Mouse (Mus musculus) heart, embryonic 15.5 days (tissue): ENCODE measurements around the gene Spout1. TPM values are rescaled to one million over a fixed set of nuclear protein-coding genes. Genes with fewer than 3 reads are reported as not detected.
"Not testable (repeated sequence)": the region's sequence is repeated elsewhere in the genome, so short reads cannot be mapped to it uniquely, and the experiment has no call there.

Experiments
- ATAC-seq: fragments of 200-750 bp; cut with Nextera tagmentation; replicated peaks from 2 replicates; pipeline ENCODE4 v1.8.0; 2017; ENCODE audit warnings: low read depth, moderate TSS enrichment; ENCODE audit not compliant: insufficient number of reproducible peaks, insufficient read depth, low FRiP score
- H3K27ac ChIP-seq: fragments of 300-500 bp; sonication (generic); 2 replicates; pipeline ENCODE4 v1.5.1; 2015; ENCODE audit warnings: mild to moderate bottlenecking, inconsistent platforms
- H3K27me3 ChIP-seq: fragments of 300-500 bp; sonication (generic); 2 replicates; pipeline ENCODE4 v1.6.1; 2015; ENCODE audit warnings: inconsistent platforms
- H3K36me3 ChIP-seq: fragments of 300-500 bp; sonication (generic); 2 replicates; pipeline ENCODE4 v1.6.1; 2015; ENCODE audit warnings: mild to moderate bottlenecking, inconsistent platforms
- H3K4me1 ChIP-seq: fragments of 300-500 bp; sonication (generic); replicated peaks from 2 replicates; pipeline ENCODE4 v1.6.1; 2015; ENCODE audit warnings: inconsistent platforms
- H3K4me2 ChIP-seq: fragments of 300-500 bp; sonication (generic); 2 replicates; pipeline ENCODE4 v1.6.1; 2015; ENCODE audit warnings: inconsistent platforms, mild to moderate bottlenecking, moderate library complexity
- H3K4me3 ChIP-seq: fragments of 300-500 bp; sonication (generic); 2 replicates; pipeline ENCODE4 v1.5.1; 2015; ENCODE audit warnings: mild to moderate bottlenecking, inconsistent platforms
- H3K9ac ChIP-seq: fragments of 300-500 bp; sonication (generic); 2 replicates; pipeline ENCODE4 v1.6.1; 2015; ENCODE audit warnings: mild to moderate bottlenecking, inconsistent platforms
- H3K9me3 ChIP-seq: fragments of 300-500 bp; sonication (generic); replicated peaks from 2 replicates; pipeline ENCODE4 v1.6.1; 2016; ENCODE audit warnings: inconsistent platforms
- WGBS: fragments of 180-500 bp; shearing (Covaris S2); methylation state at CpG from one replicate; pipeline ENCODE4 v1.1.7; 2015; ENCODE audit warnings: mixed read lengths; 5-methylcytosine and 5-hydroxymethylcytosine counted together
- polyA plus RNA-seq: library from polyadenylated mRNA; unstranded; fragments of >200 nt; fragmentation: Nextera tagmentation; extraction: Ambion mirVana; gene quantifications from 2 replicates; pipeline ENCODE4 v1.2.1, GENCODE M21; 2015

Spout1 gene
- polyA plus RNA-seq, 1 experiment from 2014 or later = 27.3 TPM

DNA sequence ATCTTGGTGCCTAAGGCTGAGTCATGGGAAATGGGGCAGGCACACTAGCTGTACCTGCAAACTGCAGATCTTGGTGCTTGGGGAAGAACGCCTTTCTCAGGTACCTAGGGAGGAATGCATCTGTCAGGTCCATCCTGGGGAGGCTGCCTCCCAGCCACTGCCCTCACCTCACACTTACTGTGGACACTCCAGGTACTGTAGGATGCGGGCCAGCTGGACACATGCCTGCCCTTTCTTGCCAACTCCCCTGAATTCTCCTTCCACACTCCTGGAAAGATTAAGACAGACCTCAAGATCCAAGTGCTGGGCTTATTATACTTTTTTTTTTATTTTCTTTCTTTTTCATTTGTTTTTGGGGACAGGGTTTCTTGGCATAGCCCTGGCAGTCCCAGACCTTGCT is 1.7 kb downstream of the Spout1 start:
- H3K4me1 ChIP-seq = peaks cover 24% of the 10 kb centered on the region
- H3K4me3 ChIP-seq = no peak overlapping the region
- no peak overlapping the region for H3K27ac ChIP-seq
- ATAC-seq = no peak
- no peaks in the 10 kb centered on the region for H3K9me3 ChIP-seq
- H3K9ac ChIP-seq = no peak overlapping the region
- no peak overlapping the region for H3K4me2 ChIP-seq
- H3K27me3 ChIP-seq = no peaks in the 10 kb centered on the region
- 96% methylated on average over 2 of the region's 2 CpGs for WGBS
- peaks cover 35% of the 10 kb centered on the region for H3K36me3 ChIP-seq

DNA sequence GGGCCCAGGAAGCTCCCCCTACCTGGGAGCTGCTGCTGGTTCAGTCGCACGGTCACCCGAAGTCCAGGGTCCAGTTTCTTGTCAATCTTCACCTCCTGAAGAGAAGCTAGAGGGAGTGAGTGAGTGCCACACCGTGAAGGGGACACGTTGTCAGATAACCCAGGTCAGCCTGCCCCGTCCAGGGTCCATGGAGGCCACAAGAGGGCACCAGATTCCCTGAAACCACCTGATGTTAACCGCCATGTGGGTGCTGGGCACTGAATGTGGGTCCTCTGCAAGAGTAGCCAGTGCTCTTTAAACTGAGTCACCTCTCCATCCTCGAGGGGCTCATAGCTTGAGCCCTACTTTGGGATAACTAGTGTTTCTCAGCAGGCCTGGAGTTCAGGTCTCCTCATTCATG is 2.4 kb downstream of the Spout1 start:
- 74% methylated on average over 8 of the region's 8 CpGs for WGBS
- no peak overlapping the region for H3K9ac ChIP-seq
- no peak for ATAC-seq

DNA sequence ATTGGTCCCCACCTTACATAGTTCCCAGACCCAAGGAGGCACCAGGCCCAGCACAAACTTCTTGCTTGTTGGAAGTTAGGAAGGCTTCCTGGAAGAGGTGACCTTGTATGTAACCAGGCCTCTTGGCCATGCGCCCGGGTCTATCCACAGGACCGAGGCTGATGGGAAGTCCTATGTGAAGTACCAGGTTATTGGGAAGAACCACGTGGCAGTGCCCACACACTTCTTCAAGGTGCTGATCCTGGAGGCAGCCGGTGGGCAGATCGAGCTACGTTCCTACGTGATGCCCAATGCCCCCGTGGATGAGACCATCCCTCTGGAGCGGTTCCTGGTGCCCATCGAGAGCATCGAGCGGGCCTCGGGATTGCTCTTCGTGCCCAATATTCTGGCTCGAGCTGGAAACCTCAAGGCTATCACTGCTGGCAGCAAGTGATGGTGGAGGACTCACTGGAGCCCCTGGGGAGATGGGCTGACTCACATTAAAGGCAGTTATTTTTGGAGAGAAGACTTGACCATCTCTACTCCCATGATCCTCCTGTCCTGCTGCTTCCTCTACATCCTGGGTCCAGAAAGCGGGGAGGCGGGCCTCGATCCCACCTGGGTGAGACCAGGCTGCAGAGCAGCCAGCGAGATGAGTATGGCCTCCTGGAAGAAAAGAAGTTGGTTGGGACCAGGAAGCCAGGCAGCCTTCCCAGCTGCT is 4.6 kb downstream of the Spout1 start:
- no peak for ATAC-seq
- Histone ChIP-seq H3K9ac (no peak overlapping the region), H3K27me3 (no peaks in the 10 kb centered on the region), H3K36me3 (peaks cover 35% of the 10 kb centered on the region), H3K9me3 (no peaks in the 10 kb centered on the region), H3K27ac (no peak overlapping the region), H3K4me2 (no peak overlapping the region), H3K4me1 (peaks cover 24% of the 10 kb centered on the region), H3K4me3 (no peak overlapping the region)
- WGBS = 93% methylated on average over 20 of the region's 20 CpGs

More for the DNA sequence above, 2.4 kb downstream of the Spout1 start:
- Histone ChIP-seq H3K27me3 (no peaks in the 10 kb centered on the region), H3K4me1 (peaks cover 24% of the 10 kb centered on the region), H3K27ac (no peak overlapping the region), H3K4me3 (no peak overlapping the region), H3K4me2 (no peak overlapping the region), H3K9me3 (no peaks in the 10 kb centered on the region), H3K36me3 (peaks cover 35% of the 10 kb centered on the region)

DNA sequence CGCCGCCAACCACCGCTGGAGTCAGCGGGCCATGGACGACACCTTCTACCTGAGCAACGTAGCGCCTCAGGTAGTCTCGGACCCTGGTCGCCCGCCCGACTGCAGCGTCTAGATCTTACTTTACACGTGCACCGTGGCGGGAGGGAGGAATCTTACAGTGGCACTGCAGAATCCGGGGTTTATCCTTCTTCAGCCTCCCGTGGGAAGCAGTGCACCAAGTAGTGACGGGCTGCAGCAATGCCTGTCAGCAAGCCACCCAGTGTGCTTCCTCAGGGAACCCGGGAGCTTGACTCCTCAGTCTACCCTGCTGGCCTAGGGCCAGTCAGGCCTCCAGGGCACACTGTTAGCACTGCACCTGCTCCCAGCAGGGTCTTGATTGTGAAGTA is 6.3 kb downstream of the Spout1 start:
- WGBS = 1% methylated on average over 19 of the region's 19 CpGs
- Histone ChIP-seq H3K4me1 (peaks cover 12% of the 10 kb centered on the region), H3K36me3 (peaks cover 35% of the 10 kb centered on the region), H3K27me3 (no peaks in the 10 kb centered on the region), H3K9ac (peak overlapping the region; percentile 76), H3K9me3 (0 out of 2 replicates have a peak, but pooled peaks cover under 1% of the 10 kb centered on the region), H3K4me2 (peak overlapping the region; percentile 98), H3K4me3 (peak overlapping the region; percentile 62), H3K27ac (peak overlapping the region; percentile 96)
- no peak for ATAC-seq

DNA sequence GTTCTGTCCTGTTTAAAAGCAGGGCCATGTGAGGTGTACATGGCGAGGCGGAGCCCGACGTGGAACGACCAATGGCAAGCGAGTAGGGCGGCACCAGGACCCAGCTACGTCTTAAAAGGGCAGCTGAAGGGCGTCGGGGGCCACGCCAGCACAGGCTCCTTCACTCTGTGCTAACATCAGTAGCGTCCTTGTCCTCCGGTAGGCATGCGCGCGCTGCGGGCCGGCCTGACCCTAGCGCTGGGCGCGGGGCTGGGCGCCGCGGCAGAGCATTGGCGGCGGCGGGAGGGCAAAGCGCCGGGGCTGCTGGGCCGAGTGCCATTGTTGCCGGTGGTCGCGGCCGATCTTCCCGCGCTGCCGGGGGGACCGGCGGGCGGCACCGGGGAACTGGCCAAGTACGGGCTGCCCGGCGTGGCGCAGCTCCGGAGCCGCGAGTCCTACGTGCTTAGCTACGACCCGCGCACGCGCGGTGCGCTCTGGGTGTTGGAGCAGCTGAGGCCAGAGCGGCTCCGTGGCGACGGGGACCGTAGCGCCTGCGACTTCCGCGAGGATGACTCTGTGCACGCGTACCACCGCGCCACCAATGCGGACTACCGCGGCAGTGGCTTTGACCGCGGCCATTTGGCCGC is 6.8 kb downstream of the Spout1 start, which contains the start of gene Endog:
TSS of gene Endog (plus strand) at position 123 of the 626 bp plus-strand sequence.
- WGBS = under 1% methylated on average over 70 of the region's 75 CpGs
- Histone ChIP-seq H3K4me1 (peaks cover 10% of the 10 kb centered on the region), H3K9me3 (0 out of 2 replicates have a peak, but pooled peaks cover 5% of the 10 kb centered on the region), H3K4me3 (peak within 1 kb of the TSS; percentile 62), H3K27ac (peak within 1 kb of the TSS; percentile 96), H3K4me2 (peak within 1 kb of the TSS; percentile 98), H3K36me3 (peaks cover 34% of the 10 kb centered on the region), H3K27me3 (no peaks in the 10 kb centered on the region), H3K9ac (peak within 1 kb of the TSS; percentile 76)
- ATAC-seq = peak; percentile 95

DNA sequence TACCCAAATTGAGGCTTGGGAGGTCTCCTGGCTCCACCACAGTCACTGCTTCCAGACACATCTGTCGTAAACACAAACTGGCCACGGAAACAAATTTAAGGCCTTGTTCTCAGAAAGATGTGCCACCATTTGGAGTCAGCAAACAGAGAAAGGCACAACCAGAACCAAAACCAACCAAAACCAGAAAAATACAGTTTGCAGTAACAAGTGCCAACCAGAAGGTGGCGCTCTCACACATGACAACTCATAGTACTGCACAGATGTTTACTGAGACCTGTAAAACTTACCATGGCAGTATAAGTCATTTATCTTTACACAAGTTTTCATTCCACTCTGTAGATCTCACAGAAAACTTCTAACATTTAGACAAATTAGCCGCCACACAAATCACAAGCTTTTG is 11.6 kb downstream of the Spout1 start:
- no peak for ATAC-seq
- WGBS = 53% methylated on average over 4 of the region's 4 CpGs
- Histone ChIP-seq H3K9me3 (0 out of 2 replicates have a peak, but pooled peaks cover 6% of the 10 kb centered on the region), H3K27me3 (no peaks in the 10 kb centered on the region), H3K9ac (no peak overlapping the region), H3K27ac (no peak overlapping the region), H3K4me3 (no peak overlapping the region), H3K4me1 (no peaks in the 10 kb centered on the region; the same call in 1 of the 2 replicates), H3K4me2 (no peak overlapping the region), H3K36me3 (no peaks in the 10 kb centered on the region)

DNA sequence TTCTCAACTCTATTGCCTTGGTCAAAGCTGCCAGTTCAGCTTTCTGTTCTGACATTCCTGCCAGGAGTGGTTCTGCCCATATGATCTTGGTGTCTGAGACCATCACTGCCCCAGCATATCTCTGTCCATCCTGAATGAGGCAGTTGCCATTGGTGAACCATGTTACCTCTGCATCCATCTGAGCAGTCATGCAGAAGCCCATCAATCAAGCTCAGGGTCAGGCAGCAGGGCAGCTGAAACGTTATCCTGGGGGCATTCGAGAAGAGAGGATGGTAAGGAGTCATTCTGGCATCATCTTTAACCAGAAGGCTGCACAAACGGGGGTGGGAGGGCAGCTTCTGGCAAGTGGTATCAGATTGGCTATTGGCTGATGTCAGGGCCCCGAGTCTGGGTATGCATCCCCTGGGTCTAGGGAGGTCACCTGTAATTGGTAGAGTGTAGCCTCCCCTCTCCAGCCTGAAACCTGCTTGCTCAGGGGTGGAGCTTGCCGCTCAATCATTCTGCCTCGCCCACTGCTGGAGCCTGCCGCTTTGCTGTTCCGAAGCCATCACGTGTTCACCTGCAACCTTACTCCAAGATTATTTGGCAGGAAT is 13.8 kb downstream of the Spout1 start:
- ATAC-seq = no peak
- Histone ChIP-seq H3K9me3 (0 out of 2 replicates have a peak, but pooled peaks cover 6% of the 10 kb centered on the region), H3K4me2 (no peak overlapping the region), H3K27me3 (no peaks in the 10 kb centered on the region), H3K27ac (no peak overlapping the region), H3K9ac (no peak overlapping the region), H3K4me3 (no peak overlapping the region), H3K4me1 (no peaks in the 10 kb centered on the region), H3K36me3 (no peaks in the 10 kb centered on the region)
- 58% methylated on average over 9 of the region's 9 CpGs for WGBS

DNA sequence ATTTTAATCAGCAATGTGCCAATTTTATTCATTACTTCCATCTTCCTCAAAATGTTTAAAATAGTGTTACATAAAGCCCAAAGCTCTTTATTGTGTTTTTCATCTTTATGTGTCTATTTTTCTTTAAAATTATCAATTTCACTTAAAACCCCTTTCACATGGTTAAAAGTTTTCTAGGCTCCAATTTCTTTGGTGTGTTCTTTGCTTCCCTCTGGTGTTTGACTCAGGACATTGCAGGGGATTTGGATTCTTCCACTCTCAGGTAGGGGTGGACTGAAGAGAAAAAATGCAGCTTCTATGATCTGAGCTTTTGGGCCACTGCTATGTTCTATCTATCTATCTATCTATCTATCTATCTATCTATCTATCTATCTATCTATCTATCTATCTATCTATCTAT is 16.4 kb downstream of the Spout1 start:
- no peak overlapping the region for H3K9ac ChIP-seq
- H3K27me3 ChIP-seq = no peaks in the 10 kb centered on the region
- no peak for ATAC-seq
- H3K27ac ChIP-seq = no peak overlapping the region
- no peak overlapping the region for H3K4me3 ChIP-seq
- no peak overlapping the region for H3K4me2 ChIP-seq
- H3K4me1 ChIP-seq = no peaks in the 10 kb centered on the region
- 0 out of 2 replicates have a peak, but pooled peaks cover 4% of the 10 kb centered on the region for H3K9me3 ChIP-seq
- H3K36me3 ChIP-seq = no peaks in the 10 kb centered on the region

DNA sequence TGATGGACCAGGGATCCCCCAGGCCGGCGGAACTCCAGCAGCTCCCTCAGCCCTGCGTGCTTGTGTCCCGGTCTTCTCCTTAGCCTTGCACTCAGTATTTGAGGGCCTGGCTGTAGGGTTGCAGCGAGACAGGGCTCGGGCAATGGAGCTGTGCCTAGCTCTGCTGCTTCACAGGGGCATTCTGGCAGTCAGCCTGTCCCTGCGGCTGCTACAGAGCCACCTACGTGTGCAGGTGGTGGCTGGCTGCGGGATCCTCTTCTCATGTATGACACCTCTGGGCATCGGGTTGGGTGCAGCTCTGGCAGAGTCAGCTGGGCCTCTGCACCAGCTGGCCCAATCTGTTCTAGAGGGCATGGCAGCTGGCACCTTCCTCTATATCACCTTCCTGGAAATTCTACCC is 18.4 kb downstream of the Spout1 start:
- WGBS = 81% methylated on average over 6 of the region's 10 CpGs
- not testable (repeated sequence) for H3K27ac ChIP-seq, H3K9ac ChIP-seq, ATAC-seq, H3K9me3 ChIP-seq, H3K4me3 ChIP-seq, H3K4me2 ChIP-seq, H3K27me3 ChIP-seq, H3K36me3 ChIP-seq, H3K4me1 ChIP-seq

DNA sequence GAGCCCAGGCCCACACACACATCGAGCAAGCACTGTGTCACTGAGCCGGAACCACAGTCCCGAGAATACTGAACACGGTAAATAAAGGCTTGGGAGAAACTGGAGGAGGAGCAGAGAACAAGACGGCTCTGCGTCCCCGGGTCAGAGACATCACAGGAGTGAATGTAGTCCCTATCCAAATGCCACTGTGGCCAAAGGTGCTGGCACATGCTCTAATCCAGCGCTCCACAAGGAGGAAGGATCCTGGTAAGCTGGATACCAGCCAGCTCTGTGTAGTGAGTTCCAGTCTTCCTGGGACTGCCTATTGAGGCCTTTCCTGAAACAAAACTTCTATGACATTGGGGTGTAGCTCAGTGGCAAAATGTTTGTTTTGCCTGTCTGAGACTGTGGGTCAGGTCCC is 25.6 kb downstream of the Spout1 start:
- Histone ChIP-seq H3K4me3 (no peak overlapping the region), H3K9ac (no peak overlapping the region), H3K36me3 (peaks cover 26% of the 10 kb centered on the region), H3K9me3 (no peaks in the 10 kb centered on the region), H3K4me1 (no peaks in the 10 kb centered on the region), H3K4me2 (no peak overlapping the region), H3K27ac (no peak overlapping the region), H3K27me3 (no peaks in the 10 kb centered on the region)
- no peak for ATAC-seq
- WGBS = 82% methylated on average over 8 of the region's 8 CpGs

DNA sequence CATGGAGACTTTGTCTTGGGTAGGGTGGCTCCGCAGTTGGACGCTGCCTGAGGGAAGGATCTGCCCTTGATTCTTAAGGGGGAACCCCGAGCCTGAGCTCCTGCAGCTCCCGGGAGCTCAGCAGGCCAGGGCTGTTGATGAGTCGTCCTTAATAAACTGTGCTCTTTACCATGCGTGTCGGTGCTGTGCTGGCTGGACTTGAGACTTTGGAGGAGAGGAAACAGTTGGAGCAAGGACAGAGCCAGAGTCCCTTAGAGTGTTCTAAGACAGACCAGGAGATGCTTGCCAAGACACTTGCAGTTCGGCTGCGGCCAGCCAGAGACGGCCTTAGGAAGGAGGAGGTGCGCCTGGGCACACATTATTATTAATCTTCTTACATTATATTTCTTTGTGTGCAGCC is 26.4 kb downstream of the Spout1 start:
- H3K9ac ChIP-seq = no peak overlapping the region
- H3K36me3 ChIP-seq = peaks cover 34% of the 10 kb centered on the region
- no peaks in the 10 kb centered on the region for H3K27me3 ChIP-seq
- no peak overlapping the region for H3K27ac ChIP-seq
- no peaks in the 10 kb centered on the region for H3K9me3 ChIP-seq
- WGBS = 80% methylated on average over 11 of the region's 11 CpGs
- no peak overlapping the region for H3K4me3 ChIP-seq
- H3K4me2 ChIP-seq = no peak overlapping the region
- no peak for ATAC-seq
- H3K4me1 ChIP-seq = no peaks in the 10 kb centered on the region
